ENCODE assay signal across 18 mouse cellular contexts in the genomic region with DNA sequence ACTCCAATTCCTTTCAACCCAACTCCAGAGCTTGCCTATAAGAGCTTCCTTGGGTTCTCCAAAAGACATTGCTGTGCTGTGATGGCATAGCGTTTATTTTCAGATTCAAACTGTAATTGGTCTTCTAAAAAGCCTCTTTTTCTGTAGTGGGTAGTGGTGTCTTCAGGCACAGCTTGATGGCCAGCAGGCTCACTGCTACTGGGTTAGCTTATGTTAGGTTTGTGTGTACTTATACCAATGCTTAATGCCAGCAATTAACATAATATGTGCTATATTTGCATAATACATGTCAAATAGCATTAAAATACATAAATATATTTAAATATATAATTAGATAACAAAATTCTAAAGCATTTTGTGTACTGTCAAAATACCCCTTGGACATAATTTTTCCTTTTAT.
"Had no signal": no experiment of that assay in that cellular context is flagged by ENCODE, and none has a peak within 500 bp of the region (broad histone marks: within the 10 kb centered on the region; RNA-seq: fewer than 3 reads in every experiment).

No protein-coding gene starts in this region.

- H3K9ac ChIP-seq: liver, postnatal 0 days; lung, embryonic 15.5 days; midbrain, embryonic 13.5 days; midbrain, embryonic 15.5 days; neural tube, embryonic 12.5 days; stomach, embryonic 15.5 days had no signal

- H3K27me3 ChIP-seq: lung, embryonic 15.5 days; megakaryocyte, embryonic 14.5 days; midbrain, embryonic 13.5 days; midbrain, embryonic 15.5 days; neural tube, embryonic 12.5 days; stomach, embryonic 15.5 days had no signal

- H3K36me3 ChIP-seq: lung, embryonic 15.5 days; midbrain, embryonic 13.5 days; midbrain, embryonic 15.5 days; neural tube, embryonic 12.5 days; stomach, embryonic 15.5 days had no signal

- H3K4me2 ChIP-seq: lung, embryonic 15.5 days; midbrain, embryonic 11.5 days; midbrain, embryonic 13.5 days; midbrain, embryonic 15.5 days; neural tube, embryonic 12.5 days; stomach, embryonic 15.5 days had no signal

- H3K4me3 ChIP-seq: lung, embryonic 15.5 days; megakaryocyte, embryonic 14.5 days; midbrain, embryonic 13.5 days; midbrain, embryonic 15.5 days; neural tube, embryonic 12.5 days; stomach, embryonic 15.5 days had no signal

- H3K27ac ChIP-seq: lung, embryonic 15.5 days; macrophage; midbrain, embryonic 13.5 days; midbrain, embryonic 15.5 days; neural tube, embryonic 12.5 days; stomach, embryonic 15.5 days; stomach, postnatal 0 days had no signal

- H3K4me1 ChIP-seq: lung, embryonic 15.5 days; megakaryocyte, embryonic 14.5 days; midbrain, embryonic 13.5 days; midbrain, embryonic 15.5 days; neural tube, embryonic 12.5 days; stomach, embryonic 15.5 days had no signal

- H3K9me3 ChIP-seq: lung, embryonic 15.5 days; megakaryocyte, embryonic 14.5 days; midbrain, embryonic 13.5 days; midbrain, embryonic 15.5 days; neural tube, embryonic 12.5 days; stomach, embryonic 15.5 days had no signal

- DNase-seq: liver, postnatal 0 days; lung, adult 2 months; lung, postnatal 14 days; lung, postnatal 36 days; right cerebral cortex, postnatal 14 days; thymus, adult 2 months; thymus, postnatal 25 days; thymus, postnatal 4 days had no signal

- ATAC-seq: liver, postnatal 0 days; lung, postnatal 0 days; midbrain, embryonic 13.5 days; midbrain, embryonic 15.5 days had no signal
